Mouse (Mus musculus): Measurements from ENCODE around the gene Schip1. TPM values are rescaled to one million over a fixed set of nuclear protein-coding genes. Genes with fewer than 3 reads are reported as not detected.

Schip1 gene
- polyA plus RNA-seq, 1 experiment from 2014 or later, result 76.4 TPM

- H3K4me2 ChIP-seq, result no peak overlapping the region
- H3K4me3 ChIP-seq, result no peak overlapping the region
- H3K9ac ChIP-seq, result no peak overlapping the region
- WGBS, result 74% methylated on average over 2 of the region's 2 CpGs
- H3K27me3 ChIP-seq (replicated peaks), result no peaks in the 10 kb centered on the region
- H3K4me1 ChIP-seq (replicated peaks), result no peaks in the 10 kb centered on the region
- no peak overlapping the region for H3K27ac ChIP-seq (ENCODE audit: poor library complexity, severe bottlenecking)
- no peaks in the 10 kb centered on the region for H3K9me3 ChIP-seq (replicated peaks)
- H3K36me3 ChIP-seq, result no peaks in the 10 kb centered on the region
- no peak for ATAC-seq (ENCODE audit: insufficient number of reproducible peaks, low FRiP score)
Measured at GRCm38 (mm10) chr3:68434897-68435296, 370.3 kb downstream of the Schip1 start.

- no peaks in the 10 kb centered on the region for H3K9me3 ChIP-seq (replicated peaks)
- H3K9ac ChIP-seq, result no peak overlapping the region
- H3K4me2 ChIP-seq, result no peak overlapping the region
- no peaks in the 10 kb centered on the region for H3K36me3 ChIP-seq
- no peaks in the 10 kb centered on the region for H3K27me3 ChIP-seq (replicated peaks)
- WGBS, result 68% methylated on average over 2 of the region's 2 CpGs
- peaks cover 10% of the 10 kb centered on the region for H3K4me1 ChIP-seq (replicated peaks)
- no peak for ATAC-seq (ENCODE audit: insufficient number of reproducible peaks, low FRiP score)
- H3K27ac ChIP-seq (ENCODE audit: poor library complexity, severe bottlenecking), result no peak overlapping the region
- H3K4me3 ChIP-seq, result no peak overlapping the region
Measured at GRCm38 (mm10) chr3:68448480-68448879, 383.9 kb downstream of the Schip1 start.

- Histone ChIP-seq H3K4me3 (no peak overlapping the region), H3K4me1 (replicated peaks) (peaks cover 15% of the 10 kb centered on the region), H3K9me3 (replicated peaks) (no peaks in the 10 kb centered on the region), H3K9ac (no peak overlapping the region), H3K27me3 (replicated peaks) (no peaks in the 10 kb centered on the region), H3K27ac (ENCODE audit: poor library complexity, severe bottlenecking) (no peak overlapping the region), H3K36me3 (no peaks in the 10 kb centered on the region), H3K4me2 (no peak overlapping the region)
- WGBS, result 88% methylated on average over 1 of the region's 1 CpGs
- no peak for ATAC-seq (ENCODE audit: insufficient number of reproducible peaks, low FRiP score)
Measured at GRCm38 (mm10) chr3:68451634-68452033, 387.0 kb downstream of the Schip1 start.

- 6% methylated on average over 5 of the region's 5 CpGs for WGBS
- ATAC-seq (ENCODE audit: insufficient number of reproducible peaks, low FRiP score), result 0 out of 2 replicates have a peak, but pooled peaks have one; percentile 36
- peaks cover 15% of the 10 kb centered on the region for H3K4me1 ChIP-seq (replicated peaks)
- no peaks in the 10 kb centered on the region for H3K27me3 ChIP-seq (replicated peaks)
- H3K27ac ChIP-seq (ENCODE audit: poor library complexity, severe bottlenecking), result peak overlapping the region; percentile 63
- no peaks in the 10 kb centered on the region for H3K9me3 ChIP-seq (replicated peaks)
- peak overlapping the region; percentile 55 for H3K4me2 ChIP-seq
- H3K4me3 ChIP-seq, result peak overlapping the region; percentile 24; the same call in 1 of the 2 replicates
- H3K36me3 ChIP-seq, result no peaks in the 10 kb centered on the region
- H3K9ac ChIP-seq, result peak overlapping the region; percentile 43; the same call in 1 of the 2 replicates
Measured at GRCm38 (mm10) chr3:68453266-68453665, 388.7 kb downstream of the Schip1 start.

GRCm38 (mm10) chr3:68453719-68454455, 389.3 kb downstream of the Schip1 start:
- H3K27me3 ChIP-seq (replicated peaks), result no peaks in the 10 kb centered on the region

GRCm38 (mm10) chr3:68466643-68467042, 402.0 kb downstream of the Schip1 start:
- Histone ChIP-seq H3K4me2 (no peak overlapping the region), H3K4me3 (no peak overlapping the region), H3K36me3 (no peaks in the 10 kb centered on the region), H3K9ac (no peak overlapping the region), H3K9me3 (replicated peaks) (no peaks in the 10 kb centered on the region), H3K4me1 (replicated peaks) (peaks cover 39% of the 10 kb centered on the region), H3K27me3 (replicated peaks) (no peaks in the 10 kb centered on the region), H3K27ac (ENCODE audit: poor library complexity, severe bottlenecking) (peak overlapping the region; percentile 44; the same call in 1 of the 2 replicates)
- ATAC-seq (ENCODE audit: insufficient number of reproducible peaks, low FRiP score), result no peak
- 41% methylated on average over 5 of the region's 5 CpGs for WGBS

More at GRCm38 (mm10) chr3:68453719-68454455, 389.3 kb downstream of the Schip1 start:
- no peaks in the 10 kb centered on the region for H3K36me3 ChIP-seq
- peak overlapping the region; percentile 63 for H3K27ac ChIP-seq (ENCODE audit: poor library complexity, severe bottlenecking)
- no peaks in the 10 kb centered on the region for H3K9me3 ChIP-seq (replicated peaks)
- H3K4me3 ChIP-seq, result 0 out of 2 replicates have a peak overlapping the region, but pooled peaks have one; percentile 24
- 42% methylated on average over 10 of the region's 10 CpGs for WGBS
- no peak for ATAC-seq (ENCODE audit: insufficient number of reproducible peaks, low FRiP score)
- H3K4me1 ChIP-seq (replicated peaks), result peaks cover 15% of the 10 kb centered on the region
- H3K4me2 ChIP-seq, result peak overlapping the region; percentile 55
- H3K9ac ChIP-seq, result peak overlapping the region; percentile 43; the same call in 1 of the 2 replicates

GRCm38 (mm10) chr3:68467941-68468687, 403.5 kb downstream of the Schip1 start:
- Histone ChIP-seq H3K9ac (peak overlapping the region; percentile 73), H3K4me1 (replicated peaks) (peaks cover 39% of the 10 kb centered on the region), H3K36me3 (no peaks in the 10 kb centered on the region), H3K4me2 (peak overlapping the region; percentile 74), H3K4me3 (peak overlapping the region; percentile 55), H3K27me3 (replicated peaks) (no peaks in the 10 kb centered on the region), H3K9me3 (replicated peaks) (no peaks in the 10 kb centered on the region), H3K27ac (ENCODE audit: poor library complexity, severe bottlenecking) (peak overlapping the region; percentile 89)
- ATAC-seq (ENCODE audit: insufficient number of reproducible peaks, low FRiP score), result peak; percentile 81
- under 1% methylated on average over 10 of the region's 10 CpGs for WGBS

- no peaks in the 10 kb centered on the region for H3K27me3 ChIP-seq (replicated peaks)
- H3K4me1 ChIP-seq (replicated peaks), result peaks cover 39% of the 10 kb centered on the region
- no peaks in the 10 kb centered on the region for H3K9me3 ChIP-seq (replicated peaks)
- peak overlapping the region; percentile 74 for H3K4me2 ChIP-seq
- no peak overlapping the region for H3K9ac ChIP-seq
- H3K27ac ChIP-seq (ENCODE audit: poor library complexity, severe bottlenecking), result no peak overlapping the region; the same call in 1 of the 2 replicates
- WGBS, result 57% methylated on average over 1 of the region's 1 CpGs
- ATAC-seq (ENCODE audit: insufficient number of reproducible peaks, low FRiP score), result no peak
- peak overlapping the region; percentile 55; the same call in 1 of the 2 replicates for H3K4me3 ChIP-seq
- H3K36me3 ChIP-seq, result no peaks in the 10 kb centered on the region
Measured at GRCm38 (mm10) chr3:68469643-68470042, 405.0 kb downstream of the Schip1 start.

GRCm38 (mm10) chr3:68470061-68470460, 405.5 kb downstream of the Schip1 start:
- H3K9ac ChIP-seq, result no peak overlapping the region
- H3K4me3 ChIP-seq, result no peak overlapping the region
- ATAC-seq (ENCODE audit: insufficient number of reproducible peaks, low FRiP score), result no peak
- 31% methylated on average over 3 of the region's 3 CpGs for WGBS
- no peaks in the 10 kb centered on the region for H3K9me3 ChIP-seq (replicated peaks)
- peak overlapping the region; percentile 74 for H3K4me2 ChIP-seq
- H3K36me3 ChIP-seq, result no peaks in the 10 kb centered on the region
- H3K4me1 ChIP-seq (replicated peaks), result peaks cover 39% of the 10 kb centered on the region
- H3K27ac ChIP-seq (ENCODE audit: poor library complexity, severe bottlenecking), result peak overlapping the region; percentile 46; the same call in 1 of the 2 replicates
- H3K27me3 ChIP-seq (replicated peaks), result no peaks in the 10 kb centered on the region

- ATAC-seq (ENCODE audit: insufficient number of reproducible peaks, low FRiP score), result no peak
- peak overlapping the region; percentile 46 for H3K27ac ChIP-seq (ENCODE audit: poor library complexity, severe bottlenecking)
- WGBS, result 59% methylated on average over 5 of the region's 5 CpGs
Measured at GRCm38 (mm10) chr3:68470622-68471021, 406.0 kb downstream of the Schip1 start.

GRCm38 (mm10) chr3:68476336-68476735, 411.7 kb downstream of the Schip1 start:
- Histone ChIP-seq H3K4me1 (replicated peaks) (peaks cover 6% of the 10 kb centered on the region; the same call in 1 of the 2 replicates), H3K9me3 (replicated peaks) (no peaks in the 10 kb centered on the region), H3K27ac (ENCODE audit: poor library complexity, severe bottlenecking) (no peak overlapping the region), H3K4me3 (no peak overlapping the region), H3K36me3 (no peaks in the 10 kb centered on the region), H3K27me3 (replicated peaks) (no peaks in the 10 kb centered on the region), H3K4me2 (no peak overlapping the region), H3K9ac (no peak overlapping the region)
- WGBS, result 82% methylated on average over 7 of the region's 7 CpGs
- ATAC-seq (ENCODE audit: insufficient number of reproducible peaks, low FRiP score), result no peak

More at GRCm38 (mm10) chr3:68470622-68471021, 406.0 kb downstream of the Schip1 start:
- no peak overlapping the region for H3K9ac ChIP-seq
- no peaks in the 10 kb centered on the region for H3K27me3 ChIP-seq (replicated peaks)
- H3K4me1 ChIP-seq (replicated peaks), result peaks cover 39% of the 10 kb centered on the region
- peak overlapping the region; percentile 74; the same call in 1 of the 2 replicates for H3K4me2 ChIP-seq
- H3K9me3 ChIP-seq (replicated peaks), result no peaks in the 10 kb centered on the region
- H3K4me3 ChIP-seq, result no peak overlapping the region
- no peaks in the 10 kb centered on the region for H3K36me3 ChIP-seq

Data from heart, embryonic 12.5 days (tissue).